Mouse (Mus musculus): ENCODE data around the gene Akt1. TPM values are rescaled to one million over a fixed set of nuclear protein-coding genes. Genes with fewer than 3 reads are reported as not detected.
A peak's percentile ranks its signal among the peaks of the same experiment; 100 is the strongest.

Gene Akt1
- polyA plus RNA-seq, 1 experiment = 297 TPM

DNA sequence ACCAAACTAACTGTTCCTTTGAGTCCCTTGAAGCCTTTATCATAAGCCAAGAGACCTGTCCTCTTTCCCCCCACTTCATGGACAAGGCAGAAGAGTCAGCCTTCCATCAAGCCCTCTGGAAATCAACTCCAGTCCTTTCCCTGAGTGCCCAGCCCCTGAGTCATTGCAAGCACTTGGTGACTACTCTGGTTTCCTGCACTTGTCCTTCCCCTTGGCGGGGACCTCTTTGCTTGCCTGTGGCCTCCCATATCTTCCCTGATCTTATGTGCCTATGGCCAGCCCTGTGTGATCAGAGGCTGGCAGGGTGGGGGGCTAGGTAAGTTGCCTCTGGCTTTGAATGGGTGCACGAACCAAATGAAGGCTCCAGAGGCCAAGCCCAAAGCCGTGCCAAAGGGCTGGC, 52.8 kb downstream of the Akt1 start:
- Histone ChIP-seq H3K36me3 (ENCODE audit: control insufficient read depth, insufficient read depth) (no peaks in the 10 kb centered on the region), H3K4me3 (ENCODE audit: insufficient read depth, poor library complexity, severe bottlenecking) (no peak overlapping the region), H3K79me3 (ENCODE audit: low read depth) (no peaks in the 10 kb centered on the region), H3K27me3 (ENCODE audit: control insufficient read depth, insufficient read depth, insufficient read length) (no peaks in the 10 kb centered on the region), H3ac (ENCODE audit: control insufficient read depth, insufficient read length, low read depth) (no peak overlapping the region), H3K79me2 (ENCODE audit: control insufficient read depth, insufficient read depth) (no peaks in the 10 kb centered on the region)
- TF ChIP-seq CTCF (IDR thresholded peaks at IDR 0.05; ENCODE audit: control insufficient read depth, insufficient read depth, insufficient read length) (no peak), MYOD1 (IDR thresholded peaks at IDR 0.05; ENCODE audit: control insufficient read depth, insufficient read length, low read depth) (no peak), USF1 (IDR thresholded peaks at IDR 0.05; ENCODE audit: low read depth) (no peak), MAX (IDR thresholded peaks at IDR 0.05) (no peak), CEBPB (IDR thresholded peaks at IDR 0.05; ENCODE audit: low read depth) (no peak), MYOG (IDR thresholded peaks at IDR 0.05; ENCODE audit: control insufficient read depth, extremely low read depth, insufficient read length) (no peak), FOSL1 (IDR thresholded peaks at IDR 0.05; ENCODE audit: insufficient read depth, low read length, poor library complexity, severe bottlenecking) (no peak)

DNA sequence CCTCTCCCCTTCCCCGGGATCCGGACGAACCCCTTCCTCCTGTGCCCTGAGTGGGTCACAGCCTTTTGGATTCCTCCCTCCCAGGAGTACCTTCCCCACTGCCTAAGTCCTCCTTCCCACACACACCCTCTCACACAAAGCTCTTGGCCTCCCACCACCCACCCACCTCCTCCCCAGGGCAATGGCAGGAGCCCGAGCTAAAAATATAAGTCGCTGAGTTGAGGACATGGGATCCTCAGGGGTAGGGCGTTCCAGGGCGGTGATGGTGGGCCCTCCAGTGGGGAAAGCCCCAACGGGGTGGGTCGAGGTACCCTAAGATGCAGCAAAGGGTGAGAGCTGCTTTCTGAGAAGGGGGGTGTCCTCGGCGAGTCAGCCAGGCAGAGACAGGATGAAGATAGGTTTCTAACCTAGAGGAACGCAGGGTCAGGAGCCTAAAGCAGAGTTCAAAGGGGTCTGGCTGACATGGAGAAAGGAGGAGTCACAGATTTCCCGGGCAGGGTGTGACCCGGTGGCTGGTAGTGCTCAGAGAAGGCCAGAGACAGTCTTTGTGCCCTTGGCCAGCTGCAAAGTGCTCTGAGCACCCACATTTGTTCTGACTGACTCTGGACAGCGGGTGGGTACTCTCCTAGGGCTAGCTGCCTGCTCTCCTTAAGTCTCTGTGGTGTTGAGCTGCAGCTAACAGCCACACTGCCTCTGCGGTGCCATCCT, 54.2 kb downstream of the Akt1 start:
- Histone ChIP-seq H3K36me3 (ENCODE audit: control insufficient read depth, insufficient read depth) (peaks cover 3% of the 10 kb centered on the region), H3K79me3 (ENCODE audit: low read depth) (no peaks in the 10 kb centered on the region), H3K4me3 (ENCODE audit: insufficient read depth, poor library complexity, severe bottlenecking) (peak overlapping the region; percentile 30), H3K27me3 (ENCODE audit: control insufficient read depth, insufficient read depth, insufficient read length) (no peaks in the 10 kb centered on the region), H3K79me2 (ENCODE audit: control insufficient read depth, insufficient read depth) (no peaks in the 10 kb centered on the region), H3ac (ENCODE audit: control insufficient read depth, insufficient read length, low read depth) (peak overlapping the region; percentile 78)
- TF ChIP-seq MYOD1 (IDR thresholded peaks at IDR 0.05; ENCODE audit: control insufficient read depth, insufficient read length, low read depth) = no peak
- TF ChIP-seq MYOG (IDR thresholded peaks at IDR 0.05; ENCODE audit: control insufficient read depth, extremely low read depth, insufficient read length) = no peak
- no peak for TF ChIP-seq MAX (IDR thresholded peaks at IDR 0.05)
- no peak for TF ChIP-seq CTCF (IDR thresholded peaks at IDR 0.05; ENCODE audit: control insufficient read depth, insufficient read depth, insufficient read length)
- TF ChIP-seq CEBPB (IDR thresholded peaks at IDR 0.05; ENCODE audit: low read depth) = no peak

DNA sequence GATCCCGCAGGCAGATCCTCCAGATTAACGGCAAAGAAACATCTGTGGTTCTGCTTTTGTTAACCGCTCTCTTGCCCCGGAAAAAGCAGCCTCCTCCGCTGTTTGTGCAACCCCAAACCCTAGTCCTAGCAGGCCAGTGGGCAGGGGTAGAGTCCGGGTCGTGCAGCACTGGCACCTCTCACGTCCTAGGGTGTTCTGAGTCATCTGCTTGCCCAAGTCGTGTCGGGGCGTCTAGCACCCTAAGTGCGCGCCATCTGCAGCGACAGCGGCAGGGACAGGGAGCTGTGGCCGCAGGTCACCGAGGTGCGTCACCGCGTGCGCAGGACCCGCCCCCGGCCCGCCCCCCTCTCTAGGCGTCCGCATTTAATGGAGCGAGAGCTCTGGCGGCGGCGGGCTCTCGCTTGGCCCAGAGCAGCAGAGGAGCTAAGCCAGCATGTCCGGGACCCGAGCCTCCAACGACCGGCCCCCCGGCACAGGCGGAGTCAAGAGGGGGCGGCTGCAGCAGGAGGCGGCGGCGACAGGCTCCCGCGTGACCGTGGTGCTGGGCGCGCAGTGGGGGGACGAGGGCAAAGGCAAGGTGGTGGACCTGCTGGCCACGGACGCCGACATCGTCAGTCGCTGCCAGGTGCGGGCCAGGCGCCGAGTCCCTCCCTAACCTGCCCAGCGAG, 54.9 kb downstream of the Akt1 start, which contains the start of gene Adssl1:
Gene Adssl1, plus strand, starts transcription at position 360 of the 668 bp plus-strand sequence.
- H3K36me3 ChIP-seq (ENCODE audit: control insufficient read depth, insufficient read depth) = peaks cover 10% of the 10 kb centered on the region
- TF ChIP-seq CTCF (IDR thresholded peaks at IDR 0.05; ENCODE audit: control insufficient read depth, insufficient read depth, insufficient read length) (no peak), MAX (IDR thresholded peaks at IDR 0.05) (peak; percentile 50), MYOG (IDR thresholded peaks at IDR 0.05; ENCODE audit: control insufficient read depth, extremely low read depth, insufficient read length) (no peak)

DNA sequence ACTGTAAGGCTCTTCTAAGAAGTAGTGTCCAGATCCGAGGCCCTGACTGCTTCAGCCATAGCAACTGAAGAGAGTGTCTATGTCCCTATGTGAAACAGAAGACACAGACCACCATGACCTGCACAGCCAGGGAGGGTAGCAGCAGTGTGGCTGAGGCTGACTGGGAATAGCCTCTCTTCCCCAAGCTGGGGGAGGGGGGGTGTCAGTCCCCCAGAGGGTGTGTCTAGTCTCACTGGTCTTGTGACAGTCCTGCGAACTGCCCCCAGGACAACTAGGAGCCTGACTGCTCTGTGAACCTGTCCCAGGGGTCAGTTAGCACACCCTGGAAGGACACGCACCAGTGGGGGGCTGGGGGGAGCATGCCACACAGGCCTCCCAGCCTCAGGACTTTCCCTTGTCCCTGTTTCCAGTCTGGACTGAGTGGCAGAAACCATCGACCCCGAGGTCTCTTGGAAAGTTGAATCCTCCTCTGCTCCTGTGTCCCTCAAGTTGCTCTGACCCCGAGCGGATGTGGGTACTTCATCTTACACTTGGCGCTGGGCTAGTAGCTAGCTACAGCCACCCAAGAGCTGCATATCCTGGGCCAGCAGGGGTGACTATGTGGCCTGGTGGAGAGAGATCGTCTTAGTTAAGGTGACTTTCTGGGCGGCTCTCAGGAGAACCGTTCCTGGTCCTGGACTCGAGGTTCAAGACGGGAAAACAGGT, 55.6 kb downstream of the Akt1 start:
- H3K79me3 ChIP-seq (ENCODE audit: low read depth) = no peaks in the 10 kb centered on the region
- no peak overlapping the region for H3ac ChIP-seq (ENCODE audit: control insufficient read depth, insufficient read length, low read depth)
- no peak for TF ChIP-seq MYOD1 (IDR thresholded peaks at IDR 0.05; ENCODE audit: control insufficient read depth, insufficient read length, low read depth)
- no peak for TF ChIP-seq CEBPB (IDR thresholded peaks at IDR 0.05; ENCODE audit: low read depth)
- TF ChIP-seq MAX (IDR thresholded peaks at IDR 0.05) = no peak
- TF ChIP-seq CTCF (IDR thresholded peaks at IDR 0.05; ENCODE audit: control insufficient read depth, insufficient read depth, insufficient read length) = no peak
- no peak for TF ChIP-seq USF1 (IDR thresholded peaks at IDR 0.05; ENCODE audit: low read depth)
- no peak for TF ChIP-seq FOSL1 (IDR thresholded peaks at IDR 0.05; ENCODE audit: insufficient read depth, low read length, poor library complexity, severe bottlenecking)
- no peak for TF ChIP-seq MYOG (IDR thresholded peaks at IDR 0.05; ENCODE audit: control insufficient read depth, extremely low read depth, insufficient read length)
- H3K79me2 ChIP-seq (ENCODE audit: control insufficient read depth, insufficient read depth) = no peaks in the 10 kb centered on the region
- peaks cover 16% of the 10 kb centered on the region for H3K36me3 ChIP-seq (ENCODE audit: control insufficient read depth, insufficient read depth)
- no peaks in the 10 kb centered on the region for H3K27me3 ChIP-seq (ENCODE audit: control insufficient read depth, insufficient read depth, insufficient read length)
- no peak overlapping the region for H3K4me3 ChIP-seq (ENCODE audit: insufficient read depth, poor library complexity, severe bottlenecking)

More for the DNA sequence above, 54.9 kb downstream of the Akt1 start, which contains the start of gene Adssl1:
- no peaks in the 10 kb centered on the region for H3K79me3 ChIP-seq (ENCODE audit: low read depth)
- H3K27me3 ChIP-seq (ENCODE audit: control insufficient read depth, insufficient read depth, insufficient read length) = no peaks in the 10 kb centered on the region
- no peaks in the 10 kb centered on the region for H3K79me2 ChIP-seq (ENCODE audit: control insufficient read depth, insufficient read depth)
- peak within 1 kb of the TSS; percentile 78 for H3ac ChIP-seq (ENCODE audit: control insufficient read depth, insufficient read length, low read depth)
- peak within 1 kb of the TSS; percentile 30 for H3K4me3 ChIP-seq (ENCODE audit: insufficient read depth, poor library complexity, severe bottlenecking)

DNA sequence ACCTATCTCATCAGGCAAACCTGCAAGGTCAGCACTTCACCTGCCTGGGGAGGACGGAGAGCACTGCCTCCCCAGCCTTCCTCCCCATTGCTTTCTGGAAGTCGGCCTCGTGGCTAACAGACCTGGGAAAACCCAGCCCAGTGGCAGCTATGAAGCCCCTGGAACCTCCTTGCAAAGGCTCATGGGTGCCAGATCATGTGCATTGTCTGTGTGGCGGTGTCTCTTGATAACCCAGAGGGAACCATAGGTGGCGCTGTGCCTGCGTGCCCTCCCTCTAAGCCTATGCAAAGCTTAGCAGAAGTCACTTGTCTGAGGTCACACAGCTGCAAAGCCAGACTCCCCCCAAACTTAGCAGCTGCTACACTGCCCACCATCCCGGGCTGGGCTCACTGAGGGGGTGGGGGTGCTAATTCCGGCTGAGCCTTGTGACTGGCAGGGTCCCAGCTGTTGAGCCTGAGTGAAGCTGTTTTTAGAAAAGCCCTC, 56.7 kb downstream of the Akt1 start:
- no peaks in the 10 kb centered on the region for H3K79me2 ChIP-seq (ENCODE audit: control insufficient read depth, insufficient read depth)
- H3K4me3 ChIP-seq (ENCODE audit: insufficient read depth, poor library complexity, severe bottlenecking) = no peak overlapping the region
- H3ac ChIP-seq (ENCODE audit: control insufficient read depth, insufficient read length, low read depth) = no peak overlapping the region
- peaks cover 28% of the 10 kb centered on the region for H3K36me3 ChIP-seq (ENCODE audit: control insufficient read depth, insufficient read depth)
- TF ChIP-seq USF1 (IDR thresholded peaks at IDR 0.05; ENCODE audit: low read depth) (no peak), MAX (IDR thresholded peaks at IDR 0.05) (no peak), CTCF (IDR thresholded peaks at IDR 0.05; ENCODE audit: control insufficient read depth, insufficient read depth, insufficient read length) (peak; percentile 75)
- H3K79me3 ChIP-seq (ENCODE audit: low read depth) = no peaks in the 10 kb centered on the region
- H3K27me3 ChIP-seq (ENCODE audit: control insufficient read depth, insufficient read depth, insufficient read length) = no peaks in the 10 kb centered on the region
